Mouse (Mus musculus): Measurements from ENCODE around the gene Prim2.
A peak's percentile ranks its signal among the peaks of the same experiment; 100 is the strongest.
"Not testable (repeated sequence)": the region's sequence is repeated elsewhere in the genome, so short reads cannot be mapped to it uniquely, and the experiment has no call there.

Prim2 gene

DNA sequence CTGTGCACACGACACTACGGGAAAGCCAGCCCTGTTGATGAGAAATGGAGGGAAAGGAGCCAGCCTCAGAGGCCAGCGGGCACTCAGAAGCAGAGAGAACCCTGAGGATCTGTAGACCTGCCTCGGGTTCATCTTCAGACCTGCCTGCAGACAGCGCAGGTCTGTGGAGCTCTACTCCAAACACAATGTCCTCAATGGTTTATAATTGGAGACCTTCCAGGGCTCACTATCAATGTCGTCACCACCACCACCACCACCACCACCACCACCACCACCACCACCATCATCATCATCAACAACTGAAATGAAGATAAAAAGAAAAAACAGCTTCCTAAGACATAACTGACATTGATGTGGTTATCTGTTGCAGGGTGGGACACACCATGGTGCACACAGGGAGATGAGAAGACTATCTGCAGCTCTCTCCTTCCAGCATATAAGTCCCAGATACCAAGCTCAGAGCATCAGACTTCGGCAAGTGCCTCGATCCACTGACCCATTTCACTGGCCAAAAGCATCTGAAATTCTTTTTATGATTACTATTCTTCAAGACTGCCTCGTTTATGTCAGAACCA lies 20.0 kb downstream of the Prim2 start:
- DNase-seq = no peak

DNA sequence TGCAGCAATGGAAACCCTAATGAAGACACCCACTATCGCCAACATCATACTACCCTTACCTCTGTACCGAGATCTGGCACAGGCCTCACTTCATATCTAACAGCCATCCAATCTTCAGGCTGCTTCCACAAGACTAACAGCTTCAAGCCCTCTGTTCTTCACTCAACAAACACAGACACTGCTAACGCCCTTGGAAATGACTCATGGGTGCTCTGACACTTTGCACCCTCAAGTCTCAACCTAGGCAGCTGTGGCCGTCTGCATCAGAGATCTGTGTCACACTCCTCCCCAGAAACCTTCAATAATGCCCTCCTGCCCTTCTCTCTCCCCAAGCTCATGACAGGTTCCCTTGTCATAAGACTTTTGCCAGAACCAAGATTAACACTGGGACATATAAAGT lies 20.6 kb downstream of the Prim2 start:
- DNase-seq = no peak

- DNase-seq = no peak
Measured at GRCm38 (mm10) chr1:33647661-33648060, 21.9 kb downstream of the Prim2 start.

GRCm38 (mm10) chr1:33647173-33647572 lies 22.4 kb downstream of the Prim2 start:
- DNase-seq = no peak

DNA sequence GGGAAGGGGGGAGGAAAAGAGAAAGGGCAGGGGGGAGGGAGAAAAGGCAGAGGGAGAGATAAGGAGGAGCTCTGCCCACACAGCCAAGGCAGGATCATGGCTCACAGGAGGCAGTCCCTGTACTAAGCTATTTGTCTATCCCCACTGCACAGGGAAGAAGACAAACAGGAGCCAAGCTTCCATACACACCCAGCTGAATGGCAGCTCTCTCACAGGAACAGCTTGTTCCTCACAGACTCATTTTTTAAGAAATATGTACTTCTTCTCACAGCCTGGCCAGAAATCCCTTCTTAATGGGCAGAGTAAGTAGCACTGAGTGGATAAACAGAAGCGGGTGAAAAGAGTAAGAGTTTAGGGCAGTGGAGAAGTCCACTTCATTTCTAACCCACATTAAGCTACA lies 23.9 kb downstream of the Prim2 start:
- DNase-seq = no peak

- no peak for DNase-seq
Measured at GRCm38 (mm10) chr1:33641139-33641538, 28.5 kb downstream of the Prim2 start.

DNA sequence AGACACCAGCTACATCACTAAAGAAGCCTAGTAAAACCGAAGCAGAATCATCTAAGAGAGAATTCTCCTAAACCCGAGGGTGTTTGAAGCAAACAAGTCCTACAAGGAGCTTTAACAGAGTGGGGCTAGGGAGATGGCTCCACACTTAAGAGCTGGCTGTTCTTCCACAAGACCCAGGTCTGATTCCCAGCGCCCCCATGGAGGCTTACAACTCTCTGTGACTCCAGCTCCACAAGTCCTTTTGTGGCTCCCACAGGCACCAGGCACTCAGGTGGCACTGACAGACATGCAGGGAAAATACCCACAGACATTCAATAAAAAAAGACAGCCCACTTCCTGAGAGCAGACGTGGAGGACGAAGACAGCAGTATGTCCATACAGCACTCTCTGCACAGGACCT lies 29.5 kb downstream of the Prim2 start:
- DNase-seq = no peak

- DNase-seq = peak; percentile 43
Measured at GRCm38 (mm10) chr1:33639234-33639633, 30.4 kb downstream of the Prim2 start.

DNA sequence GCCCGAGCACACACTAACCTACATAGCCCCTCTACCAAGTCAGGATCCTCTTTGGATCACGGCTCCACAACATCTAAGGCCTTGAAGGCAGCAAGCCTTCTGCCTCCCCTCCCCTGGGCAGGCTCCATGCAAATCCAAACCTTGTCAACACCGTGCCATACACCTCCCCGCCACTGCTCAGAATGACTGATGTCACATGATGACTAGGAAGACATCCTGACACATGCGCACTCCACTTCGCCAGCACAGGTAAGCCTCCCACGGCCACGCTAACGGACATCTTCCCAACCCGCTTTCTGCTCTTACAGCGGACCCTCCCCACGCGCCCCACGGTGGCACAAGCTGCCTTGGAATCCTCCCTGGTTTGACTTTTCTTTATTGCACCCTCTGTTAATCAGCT lies 31.8 kb downstream of the Prim2 start:
- DNase-seq = no peak

DNA sequence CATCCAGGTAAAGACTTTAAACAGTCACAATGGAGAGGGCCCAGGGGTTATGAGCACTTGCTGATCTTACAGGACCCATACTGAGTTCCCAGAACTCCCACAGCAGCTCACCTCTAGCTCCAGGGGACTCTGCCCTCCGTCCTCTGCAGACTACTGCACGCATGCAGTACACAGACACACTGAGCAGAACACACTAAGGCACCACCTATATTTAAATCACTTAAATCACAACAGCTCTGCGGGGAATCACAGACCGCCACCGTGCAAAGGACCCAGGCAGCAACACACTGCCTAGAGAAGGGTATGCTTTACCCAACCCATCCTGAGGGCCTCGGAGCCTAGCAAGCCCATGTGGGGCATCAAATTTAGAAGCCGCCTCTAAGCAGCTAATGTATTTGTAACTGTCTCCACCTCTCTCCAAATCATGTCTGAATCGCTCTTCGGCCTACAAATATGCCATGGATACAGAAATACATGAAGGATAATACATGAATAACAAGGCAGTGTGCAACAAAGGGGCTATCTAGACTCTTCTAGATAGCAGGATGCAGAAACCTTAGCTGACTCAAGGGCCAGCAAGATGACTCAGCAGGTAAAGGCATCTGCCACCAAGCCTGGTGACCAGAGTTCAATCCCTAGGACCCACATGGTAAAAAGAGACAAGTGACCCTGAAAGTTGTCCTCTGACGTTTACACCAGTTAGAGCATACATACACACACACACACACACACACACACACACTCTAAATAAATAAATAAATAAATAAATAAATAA lies 33.0 kb downstream of the Prim2 start:
- no peak for DNase-seq

- peak; percentile 79 for DNase-seq
Measured at GRCm38 (mm10) chr1:33631002-33631618, 38.5 kb downstream of the Prim2 start.

- no peak for DNase-seq
Measured at GRCm38 (mm10) chr1:33627803-33628202, 41.8 kb downstream of the Prim2 start.

GRCm38 (mm10) chr1:33627070-33627469 lies 42.5 kb downstream of the Prim2 start:
- DNase-seq = no peak

DNA sequence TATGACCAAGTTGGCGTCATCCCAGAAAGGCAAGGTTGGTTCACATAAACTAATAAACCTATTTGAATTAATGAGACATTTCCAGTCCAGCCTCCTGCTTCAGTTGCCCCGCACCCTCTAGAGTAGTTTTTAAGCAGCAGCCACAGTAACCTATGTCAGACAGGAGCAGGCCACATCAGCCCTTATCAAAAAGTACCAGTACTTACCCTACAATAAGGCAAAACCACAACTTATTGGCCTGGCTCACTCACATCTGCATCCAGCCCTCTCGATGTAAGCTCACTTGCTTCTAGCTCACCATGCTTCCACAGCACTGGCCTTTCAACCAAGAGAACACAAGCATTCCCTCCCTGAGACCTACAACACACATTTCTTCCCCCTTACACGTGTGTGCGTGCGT lies 44.7 kb downstream of the Prim2 start:
- peak; percentile 70 for DNase-seq

- no peak for DNase-seq
Measured at GRCm38 (mm10) chr1:33624441-33624840, 45.2 kb downstream of the Prim2 start.

- DNase-seq = no peak
Measured at GRCm38 (mm10) chr1:33621791-33622190, 47.8 kb downstream of the Prim2 start.

DNA sequence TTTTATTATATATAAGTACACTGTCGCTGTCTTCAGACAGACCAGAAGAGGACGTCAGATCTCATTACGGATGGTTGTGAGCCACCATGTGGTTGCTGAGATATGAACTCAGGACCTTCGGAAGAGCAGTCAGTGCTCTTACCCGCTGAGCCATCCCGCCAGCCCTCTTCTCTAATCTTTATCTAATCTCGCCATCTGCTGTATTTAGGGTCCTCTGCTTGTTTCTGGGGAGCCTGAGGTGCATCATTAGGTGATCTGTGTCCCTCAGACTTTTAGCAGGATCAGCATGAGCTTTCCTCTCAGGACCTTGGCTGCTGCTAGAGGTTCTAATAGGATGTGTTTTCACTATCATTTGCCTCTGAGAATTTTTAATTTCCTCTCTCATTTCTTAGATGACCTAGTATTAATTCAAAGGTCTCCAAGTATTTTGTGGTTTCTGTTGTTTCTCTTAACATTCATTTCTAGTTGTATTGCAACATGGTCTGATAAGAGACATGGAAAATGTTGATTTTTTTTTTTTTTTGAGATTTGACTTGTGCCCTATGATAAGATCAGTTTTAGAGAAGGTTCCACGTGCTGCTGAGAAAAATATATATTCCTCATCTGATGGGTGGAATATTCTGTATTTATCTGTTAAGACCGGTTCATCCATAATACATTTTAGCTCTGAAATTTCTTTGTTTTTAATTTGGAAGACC lies 49.4 kb downstream of the Prim2 start:
- DNase-seq = no peak

GRCm38 (mm10) chr1:33616642-33617041 lies 53.0 kb downstream of the Prim2 start:
- not testable (repeated sequence) for DNase-seq

GRCm38 (mm10) chr1:33612100-33612499 lies 57.5 kb downstream of the Prim2 start:
- DNase-seq = no peak

GRCm38 (mm10) chr1:33610026-33610721 lies 59.4 kb downstream of the Prim2 start:
- DNase-seq = no peak

DNA sequence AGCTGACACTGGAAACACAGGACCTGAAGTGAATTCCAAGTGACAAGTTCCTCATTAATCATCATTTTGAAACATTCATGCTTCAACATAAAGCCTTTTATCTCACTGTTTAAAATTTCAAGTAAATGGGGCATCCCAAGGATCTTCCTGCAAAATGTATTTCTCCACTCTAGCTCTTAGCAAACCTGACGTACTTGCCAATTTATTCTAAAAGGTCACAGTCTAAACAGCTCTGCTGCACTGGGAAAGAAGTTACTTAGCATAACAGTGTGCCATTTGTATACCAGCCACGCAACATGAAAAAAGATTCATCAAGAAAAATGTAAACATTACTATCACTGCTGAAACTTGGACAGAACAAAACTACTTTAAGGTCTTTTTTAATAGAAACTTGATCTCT lies 61.5 kb downstream of the Prim2 start:
- no peak for DNase-seq

DNA sequence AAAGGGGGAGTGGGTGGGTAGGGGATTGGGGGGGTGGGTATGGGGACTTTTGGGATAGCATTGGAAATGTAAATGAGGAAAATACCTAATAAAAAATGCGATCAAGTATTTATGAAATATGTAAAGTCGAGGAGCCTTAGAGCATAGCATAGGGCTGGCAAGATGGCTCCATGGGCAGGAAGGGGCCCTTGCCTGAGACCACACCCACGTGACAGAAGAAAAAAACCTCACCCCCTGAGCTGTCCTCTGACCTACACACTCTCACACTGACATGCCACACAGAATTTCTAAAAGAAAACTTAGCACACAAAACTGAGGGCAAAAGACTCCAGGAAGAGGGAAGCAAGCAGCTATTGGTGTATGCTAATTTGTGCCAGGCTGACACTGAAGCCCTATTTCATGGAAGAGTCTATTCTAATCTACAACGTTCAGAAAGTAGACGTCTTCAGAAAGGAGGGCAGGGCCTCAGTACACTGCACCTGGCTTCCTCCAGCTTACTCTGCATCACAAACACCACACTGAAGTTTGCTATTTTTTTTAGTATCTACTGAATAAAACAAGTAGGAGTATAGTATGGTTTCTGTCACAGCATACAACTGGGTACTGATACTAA lies 65.4 kb downstream of the Prim2 start:
- no peak for DNase-seq

DNA sequence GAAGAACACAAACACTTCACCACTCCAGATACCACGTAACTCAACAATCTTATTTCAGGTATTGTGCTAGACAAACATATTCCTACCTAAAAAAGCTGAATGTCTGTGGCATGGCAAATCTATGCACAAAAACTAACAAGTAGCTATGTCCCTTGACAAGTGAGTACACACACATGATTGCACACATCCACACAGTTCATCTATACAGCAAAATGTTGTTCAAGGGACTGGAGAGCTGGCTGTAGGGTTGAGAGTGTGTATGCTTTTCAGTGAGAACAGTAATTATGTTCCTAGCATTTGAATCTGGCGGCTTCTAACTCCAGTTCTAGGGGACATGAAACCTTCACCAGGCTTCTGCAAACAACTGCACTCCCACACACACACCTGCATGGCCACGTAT lies 69.9 kb downstream of the Prim2 start:
- DNase-seq = no peak

Measured in liver (tissue).